Mouse (Mus musculus): ENCODE results near the gene Tbl3. TPM values are rescaled to one million over a fixed set of nuclear protein-coding genes. Genes with fewer than 3 reads are reported as not detected.

Gene Tbl3
- total RNA-seq (2021), result 10 to 100 TPM; 19.1 to 20.4 TPM
- long read RNA-seq, experiment 1, full-length matches to known transcripts, result 46 of 56 reads
- long read RNA-seq, experiment 1, partial matches to known transcripts, result 5 of 56 reads
- long read RNA-seq, experiment 1, other reads (novel, unspliced or antisense), result 5 of 56 reads
- long read RNA-seq, experiment 2, full-length matches to known transcripts, result 40 of 45 reads
- long read RNA-seq, experiment 2, partial matches to known transcripts, result 2 of 45 reads
- long read RNA-seq, experiment 2, other reads (novel, unspliced or antisense), result 3 of 45 reads

DNA sequence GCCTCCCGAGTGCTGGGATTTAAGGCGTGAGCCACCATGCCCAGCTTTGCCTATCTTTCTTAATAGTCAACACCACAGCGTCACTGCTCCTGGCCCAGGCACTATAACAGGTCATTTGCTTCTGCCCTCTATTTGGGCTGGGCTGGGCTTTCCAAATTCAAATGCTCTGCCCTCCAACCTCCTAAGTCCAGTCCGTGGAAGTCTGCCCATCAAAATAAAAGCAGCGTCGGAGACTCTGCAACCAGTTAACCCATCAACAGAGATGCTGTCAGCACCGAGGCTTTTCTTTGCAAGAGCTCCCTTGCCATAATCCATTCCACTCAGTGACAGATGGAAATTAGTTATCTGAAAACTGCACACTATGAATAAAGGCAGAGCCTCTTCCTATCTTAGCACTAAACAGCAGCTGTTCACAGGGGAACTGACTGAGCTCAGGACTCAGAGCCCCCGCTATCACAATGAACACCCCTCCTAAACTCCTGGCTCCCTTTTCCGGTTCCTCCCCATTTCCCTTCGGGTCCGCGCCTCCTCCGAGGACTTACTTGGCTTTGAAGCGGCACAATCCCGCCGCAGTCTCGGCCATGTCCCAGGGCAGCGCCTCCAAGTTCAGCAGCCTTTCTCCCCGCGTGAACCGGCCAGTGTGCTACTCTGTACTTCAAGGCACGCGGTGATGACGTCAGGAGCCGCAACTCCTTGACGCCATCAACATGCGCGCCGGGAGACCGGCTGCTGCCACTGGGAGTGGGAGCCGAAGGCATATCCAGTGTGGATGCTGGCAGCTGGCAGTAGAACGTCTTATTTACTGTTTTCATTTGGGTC lies at the start of gene Tbl3:
Gene Tbl3, minus strand, starts transcription at position 679 of the 819 bp plus-strand sequence.
- DNase-seq (ENCODE audit: low spot score in 2 of 2), result peak; percentile 82 to 90

DNA sequence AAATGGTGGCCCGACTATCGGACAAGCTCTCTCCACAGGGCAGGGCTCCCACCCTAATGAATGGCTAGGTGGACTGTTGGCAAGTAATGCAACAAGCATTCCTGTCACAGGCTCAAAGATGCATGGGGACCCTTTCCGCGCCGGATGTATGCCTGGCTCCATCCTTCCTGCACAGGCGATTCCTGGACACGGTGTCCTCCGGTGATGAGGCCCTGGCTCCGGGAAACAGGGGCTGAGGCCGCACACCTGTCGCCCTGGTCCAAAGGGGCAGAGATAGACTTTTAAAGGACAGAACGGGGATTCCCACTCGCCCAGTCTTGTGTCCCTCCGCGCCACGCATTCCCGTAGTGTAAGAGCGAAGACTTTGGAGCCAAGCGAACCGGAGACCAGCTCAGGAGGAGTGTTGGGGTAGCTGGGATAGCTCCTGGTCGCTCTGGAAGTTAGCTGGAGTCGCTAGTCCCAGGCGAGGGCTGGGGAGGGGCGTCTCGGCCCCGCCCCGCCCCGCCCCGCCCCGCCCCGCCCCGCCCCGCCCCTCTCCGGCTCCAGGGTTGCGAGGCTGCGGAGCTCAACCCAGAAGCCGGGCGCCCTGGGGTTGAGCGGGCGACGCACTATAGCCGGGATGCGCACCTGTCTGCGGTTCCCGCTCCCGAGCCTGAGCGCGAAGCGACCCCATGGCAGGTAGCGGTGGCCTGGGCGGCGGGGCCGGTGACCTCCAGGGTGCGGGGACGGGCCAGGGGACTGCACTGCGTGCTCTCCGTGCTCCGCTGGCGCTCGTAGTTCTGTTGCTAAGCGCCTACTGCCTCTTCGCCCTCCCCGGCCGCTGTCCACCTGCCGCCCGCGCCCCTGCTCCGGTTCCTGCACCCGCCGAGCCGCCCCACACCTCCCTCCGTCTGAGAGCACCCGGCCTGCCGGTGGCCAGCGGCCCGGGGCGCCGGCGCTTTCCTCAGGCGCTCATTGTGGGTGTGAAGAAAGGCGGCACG lies 45.2 kb upstream of the Tbl3 start, which contains the start of gene Hs3st6:
Gene Hs3st6, plus strand, starts transcription at position 574 of the 980 bp plus-strand sequence.
- no peak for DNase-seq (ENCODE audit: low spot score in 2 of 2)

DNA sequence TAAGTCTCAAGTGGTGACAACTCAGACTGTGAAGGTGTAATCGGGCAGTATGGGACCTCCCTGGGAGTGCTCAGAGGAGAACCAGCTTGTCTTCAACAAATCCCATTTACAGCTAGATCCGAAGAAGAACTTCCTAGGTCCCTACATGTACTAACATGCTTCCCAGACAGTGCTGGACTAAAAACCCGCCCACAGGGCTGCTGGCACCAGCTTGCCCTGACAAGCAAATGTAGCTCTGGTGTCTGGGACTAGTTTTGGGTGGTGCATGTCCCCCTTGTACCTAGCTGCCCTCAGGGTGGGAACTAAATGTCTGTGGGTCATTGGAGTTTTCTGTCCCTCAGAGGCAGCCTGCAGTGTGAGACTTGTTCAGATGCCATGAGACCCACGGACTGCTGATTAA lies 44.1 kb upstream of the Tbl3 start:
- no peak for DNase-seq (ENCODE audit: low spot score in 2 of 2)

DNA sequence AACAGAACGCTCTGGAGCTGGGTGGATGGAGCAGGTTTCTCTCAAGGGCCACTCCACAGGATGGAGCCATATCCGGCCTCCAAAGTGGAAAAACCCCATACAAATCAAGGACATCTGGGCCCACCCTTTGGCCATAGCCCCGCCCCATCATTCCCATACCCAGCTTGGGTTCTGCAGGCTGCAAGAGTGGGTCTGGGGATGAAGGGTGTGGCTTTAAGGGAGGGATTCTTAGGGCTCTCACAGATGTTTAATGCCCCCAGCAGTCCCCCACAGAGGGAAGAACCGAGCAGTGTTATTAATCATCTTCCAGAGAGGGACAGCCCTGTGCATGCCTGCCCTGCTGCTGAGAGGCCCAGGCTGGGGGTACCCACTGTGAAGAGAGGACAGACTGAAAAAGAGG lies 39.5 kb upstream of the Tbl3 start:
- DNase-seq (ENCODE audit: low spot score in 2 of 2), result no peak

DNA sequence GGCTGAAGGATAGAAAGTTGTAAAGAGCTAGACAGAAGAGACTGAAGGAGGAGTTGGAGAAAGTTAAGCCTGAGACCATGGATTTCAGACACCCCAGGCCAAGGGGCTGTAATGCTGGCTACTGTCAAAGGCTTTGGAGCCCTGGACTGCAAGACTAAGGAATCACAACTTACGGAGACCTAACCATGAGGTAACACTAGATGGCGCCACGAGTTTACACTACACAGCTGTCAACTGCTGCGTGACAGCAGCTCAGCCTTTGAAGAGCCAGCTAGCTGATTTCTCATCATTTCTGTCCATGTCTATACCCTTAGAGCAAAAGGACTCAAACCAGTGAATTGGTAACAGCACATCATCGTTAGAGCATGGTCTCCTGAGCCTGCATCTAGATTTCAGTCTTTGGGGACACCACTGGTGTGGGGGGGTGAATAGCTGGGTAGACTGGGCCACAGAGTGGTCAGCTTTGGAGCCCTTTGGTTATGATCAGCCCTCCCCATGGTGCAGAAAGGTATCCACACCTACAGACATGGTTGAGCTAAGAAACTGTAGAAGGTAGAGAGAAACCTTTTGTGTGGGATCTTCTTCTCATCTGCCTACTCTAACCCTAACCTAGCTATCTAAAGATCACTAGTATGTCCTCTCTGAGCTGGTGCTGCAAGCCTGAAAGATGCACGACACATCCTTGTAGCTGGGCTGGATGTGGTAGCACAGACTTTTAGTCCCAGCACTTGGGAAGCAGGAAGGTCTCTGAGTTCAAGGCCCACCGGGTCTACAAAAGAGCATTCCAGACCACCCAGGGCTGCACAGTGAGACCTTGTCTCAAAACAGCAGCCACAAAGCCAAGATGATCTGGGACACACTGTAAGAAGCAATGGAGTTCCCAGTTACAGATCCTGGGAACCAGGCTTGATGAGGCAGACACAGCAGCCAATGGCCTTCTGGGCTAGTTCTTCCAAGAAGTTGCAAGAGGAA lies 38.4 kb upstream of the Tbl3 start:
- peak; percentile 58 to 80 for DNase-seq (ENCODE audit: low spot score in 2 of 2)

DNA sequence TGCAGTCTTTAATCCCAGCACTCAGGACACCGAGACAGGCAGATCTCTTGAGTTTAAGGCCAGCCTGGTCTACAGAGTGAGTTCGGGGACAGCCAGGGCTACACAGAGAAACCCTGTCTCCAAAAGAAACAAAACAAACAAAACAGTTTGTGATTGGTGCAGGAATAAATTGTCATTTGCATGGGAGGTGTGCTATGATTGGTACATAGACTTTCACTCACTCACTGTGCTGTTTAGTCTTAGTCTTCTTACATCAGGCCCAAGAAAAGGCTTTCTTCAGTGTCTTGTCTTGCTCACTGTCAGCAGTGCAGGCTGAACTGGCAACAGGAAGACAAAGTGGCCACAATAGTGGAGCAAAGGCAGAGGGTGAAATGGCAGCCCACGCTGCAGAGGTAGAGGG lies 36.9 kb upstream of the Tbl3 start:
- DNase-seq (ENCODE audit: low spot score in 2 of 2), result no peak

DNA sequence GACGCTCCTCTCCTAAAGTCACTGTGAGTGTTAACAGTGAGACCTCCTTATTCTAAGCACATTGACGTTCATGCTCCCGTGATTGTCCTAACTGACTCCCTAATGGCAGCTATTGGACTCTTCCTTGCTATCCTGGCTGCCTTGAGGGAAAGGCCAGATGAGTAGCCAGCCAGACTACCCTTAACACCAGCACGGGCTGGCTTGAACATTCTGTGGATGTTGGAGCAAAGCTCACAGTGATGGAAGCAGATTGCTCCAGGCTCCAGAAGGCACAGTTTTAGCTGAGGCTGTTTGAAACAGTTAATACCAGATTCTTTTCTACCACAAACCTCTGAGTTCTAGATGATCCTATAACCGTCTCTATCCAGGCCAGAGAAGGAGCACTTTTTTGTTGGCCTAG lies 36.4 kb upstream of the Tbl3 start:
- DNase-seq (ENCODE audit: low spot score in 2 of 2), result no peak

DNA sequence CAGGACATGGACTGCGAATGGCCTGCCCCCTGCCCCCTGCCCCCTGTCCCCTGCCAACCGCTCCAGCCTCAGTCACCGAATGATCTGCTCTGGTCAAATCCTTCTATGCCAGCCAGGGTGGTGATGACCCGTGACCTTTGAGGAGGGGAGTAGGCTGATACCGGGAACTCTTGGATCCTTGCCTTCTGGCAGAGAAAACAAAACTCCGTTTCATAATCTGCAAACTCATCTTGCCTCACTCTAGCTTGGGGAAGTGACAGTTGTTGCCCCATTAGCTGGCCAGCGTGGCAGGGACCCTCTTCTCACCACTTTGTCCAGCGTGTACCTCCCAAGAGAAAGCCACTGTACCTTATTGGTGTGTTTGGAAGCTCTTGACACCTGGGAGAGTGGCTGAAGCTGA lies 34.8 kb upstream of the Tbl3 start:
- DNase-seq (ENCODE audit: low spot score in 2 of 2), result no peak

DNA sequence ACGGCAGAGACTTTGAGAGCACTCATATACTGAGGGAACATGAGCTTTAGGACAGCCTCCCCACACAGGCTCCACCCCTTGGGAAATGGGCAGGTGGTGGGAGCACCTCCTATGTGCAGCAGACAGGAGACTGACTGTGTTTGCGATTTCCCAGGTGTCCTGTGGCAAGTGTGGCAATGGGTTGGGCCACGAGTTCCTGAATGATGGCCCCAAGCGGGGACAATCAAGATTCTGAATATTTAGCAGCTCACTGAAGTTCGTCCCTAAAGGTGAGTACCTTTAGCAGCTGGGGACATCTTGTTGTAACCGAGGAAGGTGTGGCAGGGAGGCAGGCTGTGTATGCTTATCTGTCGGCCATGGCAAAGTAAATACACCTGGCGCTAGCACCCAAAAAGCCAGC lies 32.5 kb upstream of the Tbl3 start:
- DNase-seq (ENCODE audit: low spot score in 2 of 2), result no peak

DNA sequence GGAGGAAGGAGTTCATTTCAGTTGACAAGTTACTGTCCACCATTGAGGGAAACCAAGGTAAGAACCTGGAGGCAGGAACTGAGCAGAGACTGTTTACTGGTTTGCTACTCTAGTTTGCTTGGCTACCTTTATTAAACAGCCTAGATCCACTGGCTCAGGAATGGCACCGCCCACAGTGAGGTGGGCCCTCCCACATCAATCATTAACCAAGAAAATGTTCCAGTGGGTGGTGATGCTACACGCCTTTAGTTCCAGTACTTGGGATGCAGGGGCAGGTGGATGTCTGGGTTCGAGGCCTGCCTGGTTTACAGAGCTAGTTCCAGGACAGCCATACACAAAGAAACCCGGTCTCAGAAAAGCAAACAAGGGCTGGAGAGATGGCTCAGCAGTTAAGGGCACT lies 30.8 kb upstream of the Tbl3 start:
- no peak for DNase-seq (ENCODE audit: low spot score in 2 of 2)

DNA sequence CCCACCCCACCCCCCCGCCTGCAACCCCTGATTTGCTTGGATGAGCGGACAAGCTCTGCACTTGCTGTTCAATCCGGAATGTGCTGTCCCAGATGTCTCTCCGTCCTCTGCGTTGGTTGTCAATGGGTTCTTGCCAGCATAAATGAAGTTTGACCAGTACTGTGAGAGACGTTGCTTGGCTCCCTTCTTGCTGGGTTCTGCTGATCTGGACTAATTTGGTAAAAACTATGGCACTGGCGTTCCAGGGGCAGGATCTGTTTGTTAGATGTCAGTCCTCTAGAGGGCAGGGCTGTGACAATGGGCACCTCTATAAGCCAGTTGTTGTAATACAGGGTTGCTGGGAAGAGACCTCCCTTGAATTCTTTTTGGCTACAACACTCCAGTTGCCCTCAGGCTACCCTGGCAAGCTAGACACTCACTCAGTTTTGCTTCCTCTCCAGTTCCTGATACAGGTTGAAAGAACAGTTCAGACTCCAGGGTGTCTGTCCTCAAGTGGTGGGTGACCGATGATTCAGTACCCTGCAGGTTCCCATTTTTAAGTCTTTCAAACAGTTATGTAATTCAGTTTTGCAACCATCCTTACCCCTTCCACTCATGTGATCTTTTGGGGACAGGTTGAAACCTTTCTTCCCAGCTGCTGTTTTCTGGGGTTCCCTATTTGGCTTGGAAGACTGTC lies 29.8 kb upstream of the Tbl3 start:
- DNase-seq (ENCODE audit: low spot score in 2 of 2), result no peak

DNA sequence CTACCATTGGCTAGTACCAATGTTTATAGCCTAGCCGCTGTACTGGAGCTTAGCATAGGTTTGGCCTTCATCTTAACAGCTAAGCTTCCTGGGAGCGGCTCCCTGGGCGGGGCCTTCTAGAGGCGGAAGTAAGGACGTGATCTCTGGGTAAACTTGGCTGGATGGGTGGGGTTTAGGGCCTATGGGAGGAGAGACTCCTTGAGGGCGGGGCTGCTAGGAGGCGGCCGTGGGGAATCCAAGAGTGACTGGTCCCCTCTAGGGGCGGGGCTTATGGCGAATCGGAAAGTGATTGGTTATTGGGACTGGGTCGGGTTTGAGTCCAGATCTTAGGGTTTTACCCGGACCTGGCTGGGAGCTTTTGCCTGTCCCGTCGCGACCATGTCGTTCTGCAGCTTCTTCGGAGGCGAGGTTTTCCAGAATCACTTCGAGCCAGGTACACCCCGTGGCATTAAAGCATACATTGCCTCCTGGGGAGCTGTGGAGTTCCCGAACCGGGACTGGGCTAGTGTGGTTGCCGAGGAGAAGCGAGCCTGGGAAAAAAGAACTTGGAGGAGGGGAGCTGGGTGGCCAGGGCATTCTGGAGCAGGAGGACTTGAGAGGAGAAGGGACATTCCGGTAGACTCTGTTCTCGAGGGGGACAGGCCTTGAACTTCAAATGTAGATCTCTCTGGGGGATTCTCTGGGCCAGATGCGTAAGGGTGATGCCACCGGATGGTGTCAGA lies 29.0 kb upstream of the Tbl3 start, which contains the start of gene Msrb1:
Gene Msrb1, plus strand, starts transcription at position 313 of the 722 bp plus-strand sequence.
- peak; percentile 84 to 95 for DNase-seq (ENCODE audit: low spot score in 2 of 2)

DNA sequence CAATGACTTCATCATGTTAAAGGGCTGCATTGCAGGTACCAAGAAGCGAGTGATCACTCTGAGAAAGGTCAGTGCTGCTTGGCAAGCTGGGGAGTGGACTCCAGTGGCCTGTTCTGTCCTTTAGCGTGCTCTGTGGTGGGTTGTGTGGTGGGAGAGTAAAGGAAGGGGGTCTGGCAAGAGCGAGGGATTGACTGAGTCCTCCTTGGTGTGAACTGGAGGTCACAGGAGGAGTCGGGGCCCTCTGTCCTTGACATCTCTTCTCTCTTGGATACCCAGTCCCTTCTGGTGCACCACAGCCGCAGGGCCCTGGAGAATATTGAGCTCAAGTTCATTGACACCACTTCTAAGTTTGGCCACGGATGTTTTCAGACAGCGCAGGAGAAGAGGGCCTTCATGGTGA lies 28.0 kb upstream of the Tbl3 start:
- DNase-seq (ENCODE audit: low spot score in 2 of 2), result no peak

DNA sequence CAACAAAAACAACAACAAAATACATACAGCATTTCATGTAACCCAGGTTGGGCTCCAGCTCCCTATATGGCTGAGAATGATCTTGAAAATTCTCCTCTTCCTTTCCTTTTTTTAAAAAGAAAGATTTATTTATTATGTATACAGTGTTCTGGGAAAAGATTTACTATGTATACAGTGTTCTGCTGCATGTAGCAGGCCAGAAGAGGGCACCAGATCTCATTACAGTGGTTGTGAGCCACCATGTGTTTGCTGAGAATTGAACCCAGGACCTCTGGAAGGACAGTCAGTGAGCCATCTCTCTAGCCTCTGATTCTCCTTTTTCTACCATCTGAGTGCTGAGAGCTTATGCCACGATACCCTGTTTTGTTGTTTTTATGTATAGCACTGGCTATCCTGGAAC lies 27.1 kb upstream of the Tbl3 start:
- no peak for DNase-seq (ENCODE audit: low spot score in 2 of 2)

DNA sequence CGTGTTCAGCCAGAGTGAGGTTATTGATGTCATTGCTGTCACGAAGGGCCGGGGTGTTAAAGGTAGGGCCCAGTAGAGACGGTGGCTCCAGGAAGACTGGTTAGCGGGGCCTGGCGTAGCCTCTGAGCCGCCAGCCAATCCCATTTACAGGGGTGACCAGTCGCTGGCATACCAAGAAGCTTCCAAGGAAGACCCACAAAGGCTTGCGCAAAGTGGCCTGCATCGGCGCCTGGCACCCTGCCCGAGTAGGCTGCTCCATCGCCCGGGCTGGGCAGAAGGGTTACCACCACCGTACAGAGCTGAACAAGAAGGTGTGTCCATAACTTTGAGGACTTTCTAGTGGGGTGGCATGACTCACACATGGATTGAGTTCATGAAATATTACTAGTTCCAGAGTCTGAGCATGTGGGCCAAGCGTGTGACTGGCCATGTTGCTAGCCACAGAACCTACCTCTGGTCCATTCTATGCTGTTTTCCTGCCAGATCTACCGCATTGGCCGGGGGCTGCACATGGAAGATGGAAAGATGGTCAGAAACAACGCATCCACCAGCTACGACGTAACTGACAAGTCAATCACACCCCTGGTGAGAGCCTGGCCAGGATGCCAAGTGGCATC lies 26.1 kb upstream of the Tbl3 start:
- DNase-seq (ENCODE audit: low spot score in 2 of 2), result no peak

DNA sequence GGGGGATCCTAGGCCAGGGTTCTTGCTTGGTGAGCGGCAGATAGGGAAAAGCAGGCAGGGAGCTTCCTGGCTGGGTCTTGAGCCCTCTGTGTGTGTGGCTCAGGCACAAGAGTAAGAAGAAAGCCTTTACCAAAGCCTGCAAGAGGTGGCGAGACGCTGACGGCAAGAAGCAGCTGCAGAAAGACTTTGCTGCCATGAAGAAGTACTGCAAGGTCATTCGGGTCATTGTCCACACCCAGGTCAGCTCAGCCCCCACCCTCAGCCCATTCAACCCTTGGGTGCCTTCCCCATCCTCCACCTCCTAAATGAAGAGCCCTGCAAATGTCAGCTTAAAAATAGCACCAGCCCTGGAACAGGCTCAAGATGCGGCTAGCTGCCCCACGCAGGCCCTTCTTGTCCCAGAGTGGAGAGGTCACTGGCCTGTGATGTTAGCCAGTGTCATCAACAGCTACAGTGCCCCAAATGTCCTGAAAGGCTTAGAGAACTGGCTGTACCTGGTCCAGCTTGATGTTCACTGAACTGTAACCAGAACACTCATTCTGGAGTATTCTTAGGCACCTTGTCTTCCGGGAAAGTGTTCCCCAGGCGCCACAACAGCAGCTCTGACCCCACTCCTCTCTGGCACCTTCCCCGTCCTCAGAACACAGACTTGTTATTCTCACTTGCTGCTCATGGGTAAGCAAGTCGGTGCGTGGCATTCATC lies 24.9 kb upstream of the Tbl3 start:
- no peak for DNase-seq (ENCODE audit: low spot score in 2 of 2)

DNA sequence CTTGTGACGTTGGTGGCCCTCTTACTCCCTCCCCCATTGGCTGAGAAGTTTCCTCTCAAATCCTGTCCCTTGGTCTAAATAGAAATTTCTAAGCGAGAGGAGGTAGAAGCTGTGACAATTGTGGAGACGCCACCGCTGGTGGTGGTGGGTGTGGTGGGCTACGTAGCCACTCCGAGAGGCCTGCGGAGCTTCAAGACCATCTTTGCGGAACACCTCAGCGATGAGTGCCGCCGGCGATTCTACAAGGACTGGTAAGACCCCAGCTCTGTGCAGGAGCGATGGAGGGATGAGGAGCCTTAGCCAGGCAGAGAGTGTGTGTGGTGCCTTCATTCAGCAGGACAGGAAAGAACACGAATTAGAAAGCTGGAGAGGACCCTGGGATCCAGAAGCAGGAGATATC lies 23.3 kb upstream of the Tbl3 start:
- DNase-seq (ENCODE audit: low spot score in 2 of 2), result no peak

DNA sequence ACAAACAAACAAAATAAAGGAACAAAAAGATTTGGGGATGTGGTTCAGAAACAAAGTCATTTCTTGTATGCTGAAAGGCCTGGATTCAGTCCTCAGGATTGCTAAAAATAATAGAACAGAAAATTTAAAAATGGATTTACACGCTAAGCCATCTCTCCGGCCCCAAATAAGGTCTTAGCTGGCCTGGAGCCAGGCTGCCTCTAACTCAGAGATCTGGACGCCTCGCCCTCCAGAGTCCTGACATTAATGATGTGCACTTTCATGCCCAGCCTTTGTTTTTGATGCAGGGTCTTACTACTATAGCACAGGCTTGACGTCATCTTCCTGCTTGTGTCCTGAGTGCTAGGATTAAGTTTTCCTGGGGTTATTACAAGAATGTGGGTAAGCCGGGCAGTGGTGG lies 21.6 kb upstream of the Tbl3 start:
- no peak for DNase-seq (ENCODE audit: low spot score in 2 of 2)

Data from gastrocnemius, postnatal 4 days (tissue).